Mouse (Mus musculus): ENCODE measurements around the gene Gp9. TPM values are rescaled to one million over a fixed set of nuclear protein-coding genes. Genes with fewer than 3 reads are reported as not detected.

The Gp9 gene
- polyA plus RNA-seq, 1 experiment, result 0.50 TPM

DNA sequence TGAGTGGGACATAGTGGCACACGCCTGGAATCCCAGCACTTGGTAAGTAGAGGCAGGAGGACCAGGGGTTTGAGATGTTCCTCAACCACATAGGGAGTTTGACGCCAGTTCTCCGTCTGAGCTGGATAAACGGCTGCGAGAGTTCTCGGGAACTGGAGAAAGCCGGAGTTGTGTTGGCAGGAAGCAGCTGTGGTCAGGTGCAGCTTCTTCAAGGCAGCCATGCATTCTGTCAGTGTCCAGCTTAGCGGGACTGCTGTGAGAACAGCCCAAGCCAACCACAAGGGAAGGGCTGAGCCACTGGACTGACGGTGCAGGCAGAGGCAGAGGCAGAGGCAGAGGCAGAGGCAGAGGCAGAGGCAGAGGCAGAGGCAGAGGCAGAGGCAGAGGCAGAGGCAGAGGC lies 3.0 kb upstream of the Gp9 start:
- no peak for TF ChIP-seq GATA1 (IDR thresholded peaks at IDR 0.05; ENCODE audit: low read length)

DNA sequence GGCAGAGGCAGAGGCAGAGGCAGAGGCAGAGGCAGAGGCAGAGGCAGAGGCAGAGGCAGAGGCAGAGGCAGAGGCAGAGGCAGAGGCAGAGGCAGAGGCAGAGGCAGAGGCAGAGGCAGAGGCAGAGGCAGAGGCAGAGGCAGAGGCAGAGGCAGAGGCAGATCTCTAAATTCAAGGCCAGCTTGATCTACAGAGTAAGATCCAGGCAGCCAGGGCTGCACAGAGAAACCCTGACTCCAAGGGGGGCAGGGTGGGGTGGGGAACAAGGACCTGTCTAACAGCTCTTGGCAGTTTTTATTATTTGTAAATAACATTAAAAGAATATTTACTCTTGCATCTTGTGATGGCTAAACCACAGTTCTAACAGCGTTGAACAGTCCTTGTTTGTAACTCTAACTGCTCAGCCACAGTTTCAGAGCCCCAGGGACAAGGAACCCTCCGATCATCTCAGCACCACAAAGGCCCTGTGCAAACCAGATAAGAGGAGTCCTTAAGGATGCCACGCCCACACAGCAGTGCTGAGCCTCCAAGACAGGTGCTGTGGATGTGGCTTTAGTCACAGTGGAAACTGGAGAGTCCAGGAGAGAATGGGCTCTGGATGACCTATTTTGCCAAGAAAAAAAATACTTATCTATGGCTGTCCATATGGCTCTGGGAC lies 2.2 kb upstream of the Gp9 start:
- peak; percentile 65 for TF ChIP-seq GATA1 (IDR thresholded peaks at IDR 0.05; ENCODE audit: low read length)

DNA sequence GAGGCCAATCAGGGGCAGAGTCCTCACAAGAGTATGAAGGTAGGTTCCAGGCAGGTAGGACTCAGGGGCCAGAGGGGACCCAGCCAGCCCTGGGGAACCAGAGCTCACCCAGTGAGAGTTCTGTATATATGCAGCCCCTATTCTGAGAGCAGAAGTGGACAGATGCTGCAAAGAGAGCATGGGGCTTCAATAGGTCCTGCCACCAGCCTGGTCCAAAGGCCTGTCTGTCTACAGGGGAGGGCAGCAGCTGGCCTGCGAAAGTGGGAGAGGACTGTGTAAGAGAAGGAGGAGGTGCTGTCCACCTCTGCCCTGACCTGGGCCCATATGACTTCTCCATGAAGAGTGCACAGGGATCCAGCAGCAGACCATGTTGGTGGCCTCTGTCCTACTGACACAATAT lies 1.2 kb upstream of the Gp9 start:
- TF ChIP-seq GATA1 (IDR thresholded peaks at IDR 0.05; ENCODE audit: low read length), result no peak

DNA sequence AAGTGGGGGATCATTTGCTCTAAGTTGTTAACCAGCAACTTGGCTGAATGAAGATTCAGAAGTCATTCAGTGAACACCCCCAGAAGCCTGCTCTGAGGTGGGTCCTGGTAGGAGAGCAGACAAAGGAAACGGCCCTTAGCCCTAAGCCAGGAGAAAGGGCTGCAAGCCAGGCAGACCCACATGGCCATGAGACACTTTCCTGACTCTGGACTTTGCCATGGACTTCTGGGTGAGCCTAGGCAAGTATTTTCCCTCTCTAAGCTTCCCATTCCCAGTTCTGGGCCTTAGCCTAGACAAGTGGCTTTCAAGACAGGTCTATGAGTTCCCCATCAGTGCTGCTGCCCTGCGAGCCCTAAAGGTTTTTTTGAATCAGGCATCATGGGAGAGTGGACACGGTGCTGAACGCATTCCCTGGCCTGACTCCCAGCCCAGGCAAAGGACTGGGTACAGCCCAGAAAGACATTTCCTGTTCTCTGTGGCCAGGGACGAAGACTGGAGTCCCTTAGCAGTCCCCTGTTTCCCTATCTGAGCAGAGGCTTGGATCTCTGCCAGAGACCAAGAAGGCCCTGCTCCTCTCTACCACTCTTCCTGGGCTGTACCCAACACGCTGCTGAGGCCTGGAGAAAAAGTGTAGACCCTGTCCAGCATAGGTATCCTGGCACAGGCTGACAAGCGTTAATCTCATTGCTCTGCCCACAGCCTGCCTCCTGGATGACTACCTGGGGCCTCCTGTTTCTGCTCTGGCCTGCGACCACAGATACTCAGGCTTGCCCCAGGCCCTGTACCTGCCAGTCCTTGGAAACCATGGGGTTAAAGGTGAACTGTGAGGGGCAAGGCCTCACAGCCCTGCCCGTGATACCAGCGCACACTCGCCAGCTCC lies 662 bp downstream of the Gp9 start:
- no peak for TF ChIP-seq GATA1 (IDR thresholded peaks at IDR 0.05; ENCODE audit: low read length)

DNA sequence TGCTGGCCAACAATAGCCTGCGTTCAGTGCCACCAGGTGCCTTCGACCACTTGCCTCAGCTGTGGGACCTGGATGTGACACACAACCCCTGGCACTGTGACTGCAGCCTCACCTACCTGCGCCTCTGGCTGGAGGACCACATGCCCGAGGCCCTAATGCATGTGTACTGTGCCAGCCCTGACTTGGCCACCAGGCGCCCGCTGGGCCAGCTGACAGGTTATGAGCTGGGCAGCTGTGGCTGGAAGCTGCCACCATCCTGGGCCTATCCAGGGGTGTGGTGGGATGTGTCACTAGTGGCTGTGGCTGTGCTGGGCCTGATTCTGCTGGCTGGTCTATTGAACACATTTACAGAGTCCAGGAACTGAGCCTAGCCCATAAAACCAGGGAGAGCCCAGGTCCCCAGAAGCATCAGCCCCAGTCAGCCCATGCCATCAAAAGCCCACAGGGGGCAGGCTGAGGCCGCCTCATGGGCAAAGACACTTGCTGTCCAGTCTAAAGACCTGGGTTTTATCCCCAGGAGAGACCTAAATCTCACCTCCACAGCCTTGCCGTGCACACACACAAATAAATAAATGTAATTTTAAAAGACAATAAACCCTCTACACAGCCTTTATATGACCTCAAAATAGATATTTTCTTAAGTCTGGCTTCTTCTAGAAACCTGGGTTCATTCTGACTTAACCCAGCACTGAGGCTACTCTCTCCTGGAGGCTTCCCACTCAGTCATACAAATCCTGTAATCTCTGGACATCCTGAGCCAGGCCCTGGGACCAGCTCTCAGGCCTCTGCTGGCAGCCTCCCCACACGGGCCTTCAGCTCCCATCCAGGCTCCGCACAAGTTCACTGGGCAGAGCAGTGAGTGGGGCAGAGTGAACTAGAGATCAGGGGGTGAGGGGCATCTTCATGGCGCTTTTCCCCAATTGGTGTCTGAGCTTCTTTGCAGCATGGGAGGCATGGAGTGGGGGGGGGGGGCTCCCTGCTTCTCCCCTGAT lies 1.6 kb downstream of the Gp9 start:
- TF ChIP-seq GATA1 (IDR thresholded peaks at IDR 0.05; ENCODE audit: low read length), result no peak

DNA sequence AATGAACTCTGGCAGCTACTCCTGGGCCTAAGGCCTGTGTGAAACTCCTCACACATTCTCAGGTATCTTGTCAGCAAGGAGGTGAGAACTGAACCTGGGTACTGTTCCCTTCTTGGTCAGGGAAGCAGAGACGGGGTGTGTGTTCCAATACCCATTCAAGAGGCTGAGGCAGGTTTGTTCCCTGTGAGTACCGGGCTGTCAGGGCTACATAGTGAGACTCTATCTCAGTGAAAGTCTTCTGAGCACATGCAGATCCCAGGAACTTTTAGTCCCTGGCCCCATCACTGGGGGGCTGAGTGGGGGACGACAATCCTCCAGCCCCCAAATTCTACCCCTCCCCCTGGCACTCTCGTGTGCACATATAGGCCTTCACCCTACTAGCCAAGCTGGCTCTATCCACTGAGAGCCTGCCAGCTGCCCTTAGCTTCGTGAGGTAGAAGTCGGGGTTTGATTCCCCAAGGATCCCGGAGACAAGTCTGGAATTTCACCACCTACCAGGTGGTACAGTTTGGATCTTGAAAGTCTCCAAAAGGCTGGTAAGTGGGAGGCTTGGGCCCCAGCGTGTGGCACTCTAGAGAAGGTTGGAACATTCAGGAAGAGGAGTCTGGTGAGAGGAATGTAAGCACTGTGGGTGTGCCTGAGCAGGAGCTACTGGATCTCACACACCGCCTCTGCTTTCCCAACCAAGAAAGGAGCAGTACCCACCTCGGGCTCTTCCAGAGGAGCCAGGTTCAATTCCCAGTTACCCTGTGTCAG lies 2.9 kb downstream of the Gp9 start:
- no peak for TF ChIP-seq GATA1 (IDR thresholded peaks at IDR 0.05; ENCODE audit: low read length)

- no peak for TF ChIP-seq GATA1 (IDR thresholded peaks at IDR 0.05; ENCODE audit: low read length)
These were observed 6.2 kb downstream of the Gp9 start for GRCm38 (mm10) chr6:87784033-87784432.

DNA sequence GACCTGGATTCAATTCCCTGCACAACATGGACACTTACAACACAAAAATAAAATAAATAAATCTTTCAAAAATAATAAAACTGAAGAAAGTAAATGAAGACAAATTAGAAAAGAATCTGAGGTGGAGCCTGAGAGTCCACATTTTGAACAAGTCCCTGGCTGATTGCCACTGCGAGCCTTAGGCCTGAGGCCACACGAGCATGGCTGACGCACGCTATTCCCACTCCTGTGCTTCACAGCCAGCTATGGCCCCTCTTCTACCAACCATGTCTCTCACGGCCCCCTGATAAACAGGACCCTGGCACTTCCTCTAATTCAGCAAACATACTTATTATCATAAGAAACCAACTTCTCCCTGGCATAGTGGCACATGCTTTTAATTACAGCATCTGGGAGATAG lies 8.7 kb downstream of the Gp9 start:
- TF ChIP-seq GATA1 (IDR thresholded peaks at IDR 0.05; ENCODE audit: low read length), result no peak

DNA sequence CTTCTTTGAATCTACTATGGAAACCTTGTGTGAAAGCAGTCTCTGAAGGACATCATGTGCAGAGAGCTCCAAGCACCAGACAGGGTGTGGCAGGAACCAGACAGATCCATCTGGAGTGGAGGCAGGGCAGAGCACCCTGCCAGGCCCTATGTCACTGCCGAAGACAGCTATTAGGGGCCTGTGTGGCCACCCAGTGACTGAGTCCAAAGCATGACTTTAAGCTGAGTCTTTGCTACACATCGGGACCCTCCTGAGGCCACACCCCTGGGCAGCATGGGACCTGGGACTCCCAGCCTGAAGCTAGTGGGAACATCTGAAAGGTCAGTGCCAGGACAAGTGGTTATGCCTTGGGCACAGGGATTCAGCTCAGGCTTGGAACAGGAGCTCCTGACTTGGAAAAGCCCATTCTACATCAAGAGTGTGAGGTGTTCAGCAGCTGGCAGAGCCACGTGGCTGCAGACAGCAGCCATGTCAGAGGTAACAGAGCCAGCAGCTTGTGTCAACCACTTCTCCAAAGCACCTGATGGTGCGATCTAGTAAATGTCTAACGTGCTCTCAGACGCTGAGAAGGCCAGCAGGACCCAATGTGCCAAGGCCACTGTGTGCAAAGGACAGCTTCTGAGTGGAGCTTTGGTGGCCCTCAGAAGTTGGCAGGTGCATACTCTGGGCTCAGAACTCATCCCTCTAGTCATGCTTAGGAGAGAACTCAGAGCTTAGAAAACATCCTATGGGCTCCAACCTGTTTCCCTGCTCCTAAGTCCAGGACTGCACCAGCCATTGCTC lies 9.4 kb downstream of the Gp9 start:
- TF ChIP-seq GATA1 (IDR thresholded peaks at IDR 0.05; ENCODE audit: low read length), result no peak

- no peak for TF ChIP-seq GATA1 (IDR thresholded peaks at IDR 0.05; ENCODE audit: low read length)
These were observed 10.5 kb downstream of the Gp9 start for GRCm38 (mm10) chr6:87788266-87788895.

GRCm38 (mm10) chr6:87788896-87789587 lies 11.2 kb downstream of the Gp9 start:
- no peak for TF ChIP-seq GATA1 (IDR thresholded peaks at IDR 0.05; ENCODE audit: low read length)

DNA sequence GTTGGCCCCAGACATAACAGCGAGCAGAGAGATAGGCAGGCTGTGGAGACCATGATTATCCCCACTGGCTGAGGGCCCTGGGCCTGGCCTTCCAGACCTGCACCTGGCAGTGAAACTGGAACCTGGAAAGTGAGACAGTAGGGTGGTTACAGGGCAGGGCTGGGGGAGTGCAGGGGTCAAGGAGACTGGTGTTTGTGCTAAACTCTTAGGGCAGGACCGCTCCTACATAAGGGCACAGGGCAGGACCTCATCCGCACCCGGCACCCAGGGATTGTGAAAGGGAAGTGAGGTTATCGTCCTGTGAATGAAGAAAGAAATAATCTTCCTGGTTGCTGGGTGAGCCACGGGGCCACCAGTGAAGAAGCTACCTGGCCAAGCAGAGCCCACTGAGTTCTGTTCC lies 11.9 kb downstream of the Gp9 start:
- no peak for TF ChIP-seq GATA1 (IDR thresholded peaks at IDR 0.05; ENCODE audit: low read length)
